Mouse (Mus musculus): ENCODE measurements around the gene Kank1.
A peak's percentile ranks its signal among the peaks of the same experiment; 100 is the strongest.

The Kank1 gene

DNA sequence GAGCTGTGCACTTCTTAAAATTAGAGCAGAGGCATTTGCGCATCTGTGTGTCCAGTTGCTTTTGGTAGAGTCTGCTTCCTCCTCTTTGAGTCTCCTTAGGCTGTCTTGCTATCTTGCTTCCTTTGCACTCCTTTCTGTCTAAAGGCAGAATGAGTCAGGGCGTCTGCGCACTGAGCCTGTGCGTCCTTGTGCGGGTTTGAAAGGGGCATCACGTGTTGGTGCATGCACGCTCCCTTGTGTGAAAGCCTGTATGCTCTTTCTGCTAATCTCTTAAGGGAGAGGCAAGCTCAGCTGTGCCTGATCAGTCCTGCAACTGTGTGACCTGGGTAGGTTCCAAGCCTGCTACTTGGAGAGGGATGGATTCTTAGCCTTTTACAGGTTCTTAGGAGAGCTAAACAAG is 136.0 kb downstream of the Kank1 start:
- DNase-seq: no peak

DNA sequence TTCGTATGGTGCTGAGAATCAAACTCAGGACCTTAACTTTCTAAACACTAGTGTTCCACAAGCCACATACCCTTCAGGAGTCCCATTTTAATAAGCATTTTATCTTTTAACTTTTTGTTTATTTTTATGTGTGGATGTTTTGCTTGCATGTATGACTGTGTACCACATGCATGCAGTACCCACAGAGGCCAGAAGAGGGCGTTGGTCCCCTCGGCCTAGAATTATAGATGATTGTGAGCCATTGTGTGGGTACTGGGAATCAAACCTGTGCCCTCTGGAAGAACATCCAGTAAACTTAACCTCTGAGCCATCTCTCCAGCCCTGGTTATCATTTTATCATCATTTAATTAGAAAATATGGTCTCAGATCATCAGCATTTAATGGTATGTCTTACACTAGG is 136.8 kb downstream of the Kank1 start:
- DNase-seq: no peak

DNA sequence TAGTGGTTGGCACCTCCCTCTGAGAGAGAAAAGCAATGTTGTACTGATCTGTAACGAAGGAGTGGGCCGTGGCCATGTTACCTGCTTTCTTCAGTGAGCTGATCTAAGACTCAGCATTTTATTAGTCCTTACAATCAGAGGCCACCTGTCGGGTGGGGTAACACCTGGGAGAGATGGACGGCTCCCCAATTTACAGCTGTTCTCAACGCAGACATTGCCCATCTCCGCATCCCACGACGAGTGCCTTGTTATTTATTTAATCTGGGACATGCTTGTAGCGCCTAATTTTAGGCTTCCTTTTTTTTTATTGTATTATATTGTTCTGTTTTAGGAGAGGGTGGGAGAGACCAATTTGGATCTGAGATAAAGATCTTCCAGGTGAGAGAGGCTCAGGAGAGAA is 137.4 kb downstream of the Kank1 start:
- no peak for DNase-seq

DNA sequence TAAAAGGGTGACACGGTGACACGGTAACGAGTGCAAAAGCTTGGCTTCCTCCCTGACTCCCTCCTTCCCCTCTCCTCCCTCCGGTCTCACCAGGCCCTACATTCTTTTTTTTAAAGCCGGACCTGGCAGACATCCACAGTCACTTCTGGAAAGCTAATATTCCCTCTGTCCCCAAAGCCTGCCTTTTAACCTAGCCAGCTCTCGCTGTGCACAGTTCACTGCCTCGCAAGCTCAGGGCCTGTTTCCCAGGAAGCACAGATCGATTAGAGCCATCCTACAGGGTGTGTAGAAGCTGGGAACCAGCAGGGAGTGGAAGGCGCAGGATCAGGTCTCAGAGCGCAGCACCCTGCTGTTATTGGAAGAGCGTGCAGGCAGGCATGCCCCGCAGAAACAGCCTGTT is 138.2 kb downstream of the Kank1 start:
- DNase-seq: peak; percentile 76 to 78

DNA sequence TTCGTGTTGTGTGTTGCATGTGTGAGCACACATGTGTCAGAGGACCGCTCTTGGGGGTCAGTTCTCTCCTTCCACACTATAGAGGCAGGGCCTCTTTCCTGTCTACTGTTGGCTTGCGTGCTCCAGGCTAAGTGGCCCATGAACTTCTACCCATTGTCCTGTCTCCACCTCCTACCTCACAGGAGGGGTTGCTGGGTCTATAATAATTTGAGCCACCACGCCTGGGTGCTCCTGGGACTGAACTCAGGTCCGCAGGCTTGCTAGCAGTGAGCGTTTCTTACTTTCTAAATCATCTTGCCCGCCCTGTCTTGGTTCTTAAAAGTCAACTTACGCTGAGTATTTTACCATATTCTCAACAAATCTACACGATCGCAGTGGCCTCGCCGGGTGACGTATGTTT is 140.1 kb downstream of the Kank1 start:
- peak in 1 of 2 experiments; percentile 41 for DNase-seq

DNA sequence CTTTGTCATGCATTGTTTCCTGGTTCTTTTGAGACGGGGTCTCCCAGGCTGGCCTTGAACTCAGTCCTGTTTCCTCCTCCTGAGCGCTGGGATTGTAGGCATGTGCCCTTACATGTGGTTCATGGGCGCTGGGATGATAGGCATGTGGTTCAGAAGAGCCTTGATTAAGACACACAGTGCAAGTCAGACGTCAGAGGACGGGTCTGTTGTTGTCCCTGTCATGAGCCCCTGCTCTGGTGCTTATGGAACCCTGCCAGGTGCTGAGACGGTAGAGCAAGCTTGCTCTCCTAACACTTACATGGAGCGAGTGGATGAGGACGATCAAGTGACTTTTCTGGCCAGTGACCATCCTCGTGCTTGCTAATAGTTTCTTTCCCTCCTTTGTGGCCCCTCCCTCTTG is 143.9 kb downstream of the Kank1 start:
- no peak for DNase-seq

DNA sequence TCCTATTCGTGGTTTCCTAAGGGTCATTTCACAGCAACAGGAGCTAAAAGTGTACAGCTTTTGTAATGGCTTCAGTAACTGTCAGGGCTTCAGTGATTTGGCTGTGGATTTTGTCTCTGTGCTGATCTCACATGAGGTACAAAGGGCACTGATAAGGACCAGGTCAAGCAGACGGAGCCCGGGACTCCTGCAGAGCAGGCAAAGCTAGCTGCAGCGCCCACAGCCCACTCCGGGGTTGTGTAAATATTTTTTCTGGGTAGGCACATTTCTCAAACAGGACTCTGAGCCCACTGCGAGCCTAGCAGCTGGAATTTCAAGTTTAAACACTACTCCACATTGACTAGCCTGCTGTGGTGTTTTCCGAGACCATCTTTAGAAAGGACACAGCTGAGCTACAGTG is 145.2 kb downstream of the Kank1 start:
- DNase-seq: no peak

DNA sequence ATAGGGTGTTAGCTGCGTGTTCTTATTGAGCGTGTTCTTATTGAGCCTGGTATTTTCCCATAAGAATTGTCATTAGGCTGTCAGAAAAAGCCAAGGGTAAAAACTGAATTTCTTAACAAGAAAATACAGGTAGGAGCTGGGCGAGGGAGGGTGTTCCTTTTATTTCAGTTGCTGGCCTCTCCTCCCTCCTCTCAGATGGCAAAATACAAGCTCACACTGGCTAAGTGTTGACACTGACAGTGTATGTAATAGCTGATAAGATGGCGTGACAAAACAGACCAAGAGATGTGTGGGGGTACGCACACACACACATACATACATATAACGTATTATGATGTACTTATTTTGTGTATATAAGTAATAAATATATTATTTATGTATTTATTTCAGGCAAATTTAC is 145.7 kb downstream of the Kank1 start:
- no peak for DNase-seq

DNA sequence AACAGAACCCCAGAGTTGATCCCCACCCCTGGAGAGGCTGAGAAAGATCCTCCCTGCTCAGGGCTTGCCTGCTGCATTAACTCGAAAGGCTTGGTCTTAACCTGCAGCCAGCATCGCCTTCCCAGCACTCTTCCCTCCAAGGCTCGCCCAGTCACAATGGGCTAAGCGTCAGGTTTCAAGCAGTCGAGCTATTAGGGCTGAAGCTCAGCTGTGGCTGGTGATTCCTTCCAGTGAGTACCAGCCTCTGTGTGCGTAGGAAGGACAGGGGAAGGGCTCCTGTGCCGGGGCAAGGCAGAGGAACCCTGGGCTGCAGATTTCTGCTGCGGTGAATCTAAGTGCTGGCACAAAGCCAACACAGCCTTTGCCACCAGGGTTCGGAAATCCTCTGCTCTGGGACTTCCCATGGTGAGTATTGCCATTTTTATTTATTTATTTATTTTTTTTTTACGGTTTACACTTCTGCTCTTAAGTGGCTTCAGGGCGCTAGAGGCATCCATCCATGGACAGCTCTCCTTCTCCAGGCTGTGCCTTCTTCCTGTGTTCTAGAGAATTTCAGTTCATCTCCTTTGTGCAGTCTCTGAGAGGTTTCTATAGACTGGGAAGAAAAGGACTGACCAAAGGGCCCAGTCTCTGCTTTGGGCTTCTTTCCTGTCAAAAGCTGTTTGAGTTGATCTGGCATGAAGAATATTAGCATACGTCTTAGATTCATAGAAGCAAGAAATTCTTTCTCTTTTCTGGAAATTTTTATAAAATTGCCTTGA is 146.8 kb downstream of the Kank1 start:
- peak in 1 of 2 experiments; percentile 45 for DNase-seq

DNA sequence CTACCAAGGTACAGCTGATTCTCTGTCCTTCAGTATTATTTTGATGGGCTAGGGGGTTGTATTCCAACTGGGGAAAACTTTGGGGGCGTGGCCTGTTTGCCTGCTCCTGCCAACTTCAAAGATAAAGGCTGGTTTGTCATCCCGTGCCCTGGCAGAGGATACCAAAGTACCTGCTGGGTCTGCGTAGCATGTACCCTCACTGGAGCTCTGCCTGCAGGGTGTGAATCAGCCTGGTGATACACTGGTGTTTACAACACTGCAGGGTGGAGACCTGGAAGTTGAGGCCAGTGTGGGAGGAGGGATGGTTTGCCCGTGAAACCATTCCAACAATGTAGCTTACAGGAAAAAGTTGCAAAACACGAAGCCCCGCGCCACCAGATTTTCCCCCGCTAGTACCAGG is 149.2 kb downstream of the Kank1 start:
- DNase-seq: no peak

DNA sequence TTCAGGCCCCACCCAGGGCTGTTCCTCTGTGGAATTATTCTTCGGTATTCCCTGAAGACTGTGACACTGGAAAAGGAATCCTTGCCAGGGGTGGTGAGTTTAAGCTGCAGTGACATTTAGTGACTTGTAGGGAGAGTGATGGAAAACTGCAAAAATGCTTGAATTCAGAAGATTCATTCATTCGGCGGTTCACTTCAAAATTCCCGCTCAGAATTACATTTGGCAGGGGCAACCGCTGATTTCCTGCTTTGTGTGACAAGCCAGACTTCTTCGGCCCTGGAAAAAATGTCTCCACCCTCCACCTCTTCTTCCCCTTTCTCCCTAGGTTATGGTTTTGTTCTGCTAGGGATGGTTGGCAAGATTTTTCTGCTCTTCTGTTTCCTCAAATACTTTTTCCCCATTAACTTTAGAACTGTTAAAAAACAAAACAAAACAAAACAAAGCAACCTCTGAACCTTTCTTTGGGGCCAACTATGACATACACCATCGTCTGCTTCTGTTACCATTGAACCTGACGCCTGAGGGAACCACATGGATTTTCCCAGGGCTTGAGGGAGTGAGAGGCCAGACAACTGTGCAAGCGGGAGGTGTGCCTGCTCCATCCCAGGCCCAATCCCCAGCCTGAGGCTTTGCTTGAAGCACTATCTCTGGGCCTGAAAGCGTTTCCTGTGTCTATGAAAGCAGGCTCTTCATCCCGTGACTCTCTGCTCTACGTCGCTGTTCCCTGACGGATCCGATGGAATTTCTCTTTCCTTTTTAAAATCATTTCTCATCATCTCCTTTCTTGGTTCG is 150.1 kb downstream of the Kank1 start:
- no peak for DNase-seq

DNA sequence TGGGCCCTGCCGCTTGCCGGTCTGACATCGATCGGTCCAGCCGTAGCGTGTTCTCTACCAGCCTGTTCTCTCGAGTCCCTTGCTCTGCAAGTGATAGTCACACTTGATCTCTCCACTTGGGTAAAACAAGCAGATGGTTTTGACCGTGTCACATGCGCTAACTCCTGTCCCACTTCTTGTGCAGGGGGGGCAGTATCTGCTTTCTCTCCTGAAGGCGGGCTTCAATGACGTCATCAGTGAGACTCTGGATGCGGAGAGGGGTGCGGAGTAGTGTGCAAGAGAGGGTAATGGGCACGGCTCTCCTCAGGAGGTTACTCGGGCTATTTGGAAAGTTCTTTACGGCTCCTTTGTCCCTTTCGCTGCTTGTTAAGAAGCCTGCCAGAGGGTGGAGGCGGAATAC is 151.1 kb downstream of the Kank1 start:
- DNase-seq: no peak

DNA sequence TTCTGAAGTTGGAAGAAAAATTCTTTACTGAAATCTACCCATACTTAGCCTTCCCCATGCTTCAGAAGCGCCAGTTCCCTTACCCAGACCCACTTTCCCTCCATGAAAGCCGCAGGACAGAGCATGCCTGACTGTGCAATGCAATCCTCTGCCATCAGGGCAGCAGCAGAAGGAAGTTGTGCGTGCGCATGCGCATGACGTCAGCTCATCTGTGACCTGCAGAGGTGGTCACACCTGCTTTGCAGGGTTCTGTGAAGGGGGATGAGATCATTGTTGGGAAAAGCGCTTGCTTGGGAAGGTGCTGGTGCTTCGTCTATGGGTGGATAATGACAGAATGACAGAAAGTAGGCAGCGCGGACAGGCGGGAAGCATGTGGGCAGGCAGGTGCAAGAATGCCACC is 155.4 kb downstream of the Kank1 start:
- no peak for DNase-seq

DNA sequence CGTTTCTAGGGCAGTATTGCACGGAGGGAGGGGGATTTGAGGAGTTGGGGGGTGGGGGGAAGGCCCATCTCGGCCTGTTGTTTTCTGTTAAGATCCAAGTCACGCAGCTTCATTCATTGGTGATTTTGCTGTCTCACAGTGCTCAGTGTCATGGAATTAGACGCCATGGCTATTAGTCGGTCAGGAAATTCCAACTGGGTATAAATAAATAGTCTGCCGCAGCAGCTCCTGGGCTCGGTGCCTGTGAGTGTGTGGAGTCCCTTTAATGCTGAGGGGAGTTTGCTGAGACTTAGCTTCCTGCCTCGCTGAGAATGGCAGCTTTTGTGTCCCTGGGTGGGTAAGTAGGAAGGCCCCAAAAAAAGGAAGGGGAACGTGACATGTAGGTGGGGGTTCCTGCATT is 158.3 kb downstream of the Kank1 start:
- DNase-seq: peak; percentile 54 to 71

DNA sequence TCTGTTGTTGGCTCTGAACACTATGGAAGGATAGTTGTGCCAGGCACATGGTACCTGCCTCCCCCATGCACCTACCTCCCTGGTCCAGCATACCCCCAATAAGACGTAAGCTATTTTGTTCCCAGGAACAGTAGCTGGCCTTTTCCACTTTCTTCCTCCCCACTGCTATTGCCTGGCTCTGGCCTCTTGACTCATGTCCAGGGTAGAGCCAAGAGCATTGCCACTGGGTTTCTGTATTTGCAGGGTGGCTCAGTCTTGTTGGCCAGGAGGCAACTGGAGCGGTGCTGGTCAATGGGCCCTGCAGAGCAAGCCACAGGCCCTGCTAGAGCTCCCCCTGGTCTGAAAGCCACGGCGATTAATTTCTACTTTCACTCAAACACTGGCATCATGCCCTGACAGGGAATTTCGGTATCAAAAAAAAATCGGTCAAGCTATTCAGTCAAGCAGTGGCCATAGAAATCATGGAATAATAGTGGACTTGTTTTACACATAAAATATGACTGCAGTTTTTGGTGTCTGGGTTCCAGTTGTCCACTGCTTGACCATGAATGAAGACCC is 160.0 kb downstream of the Kank1 start:
- DNase-seq: no peak

DNA sequence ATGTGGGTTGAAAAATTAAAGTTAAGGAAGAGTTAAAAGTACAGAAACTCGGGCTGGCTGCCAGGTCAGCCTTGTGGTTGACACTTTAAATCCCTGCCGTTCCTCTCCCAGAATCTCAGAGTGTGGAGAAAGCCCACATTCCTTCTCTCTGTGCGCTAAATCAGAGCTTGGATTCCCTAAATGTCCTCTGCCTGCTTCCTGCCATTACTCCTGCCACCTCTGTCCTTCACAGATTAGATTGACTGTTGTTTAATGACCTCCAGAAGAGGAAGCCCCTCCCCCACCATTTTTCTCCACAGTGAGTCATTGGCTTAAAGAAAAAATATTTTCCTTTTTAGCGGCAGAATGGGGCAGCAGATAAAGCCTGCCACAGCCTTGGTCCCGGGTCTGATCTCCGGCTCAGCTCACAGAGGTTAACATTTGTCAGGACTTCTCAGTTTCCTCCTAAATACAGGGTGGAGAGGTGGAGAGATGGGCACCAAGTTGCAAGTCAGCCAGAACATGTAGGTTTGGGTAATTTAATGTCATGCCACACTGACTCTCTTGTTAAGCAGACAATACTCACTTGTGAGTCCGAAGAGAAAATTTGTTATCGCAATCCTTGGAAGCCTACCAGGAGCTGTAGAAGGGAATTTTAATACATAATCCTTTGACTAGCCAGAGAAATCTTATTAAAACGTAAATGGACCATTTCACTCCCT is 162.9 kb downstream of the Kank1 start:
- peak; percentile 70 to 85 for DNase-seq

DNA sequence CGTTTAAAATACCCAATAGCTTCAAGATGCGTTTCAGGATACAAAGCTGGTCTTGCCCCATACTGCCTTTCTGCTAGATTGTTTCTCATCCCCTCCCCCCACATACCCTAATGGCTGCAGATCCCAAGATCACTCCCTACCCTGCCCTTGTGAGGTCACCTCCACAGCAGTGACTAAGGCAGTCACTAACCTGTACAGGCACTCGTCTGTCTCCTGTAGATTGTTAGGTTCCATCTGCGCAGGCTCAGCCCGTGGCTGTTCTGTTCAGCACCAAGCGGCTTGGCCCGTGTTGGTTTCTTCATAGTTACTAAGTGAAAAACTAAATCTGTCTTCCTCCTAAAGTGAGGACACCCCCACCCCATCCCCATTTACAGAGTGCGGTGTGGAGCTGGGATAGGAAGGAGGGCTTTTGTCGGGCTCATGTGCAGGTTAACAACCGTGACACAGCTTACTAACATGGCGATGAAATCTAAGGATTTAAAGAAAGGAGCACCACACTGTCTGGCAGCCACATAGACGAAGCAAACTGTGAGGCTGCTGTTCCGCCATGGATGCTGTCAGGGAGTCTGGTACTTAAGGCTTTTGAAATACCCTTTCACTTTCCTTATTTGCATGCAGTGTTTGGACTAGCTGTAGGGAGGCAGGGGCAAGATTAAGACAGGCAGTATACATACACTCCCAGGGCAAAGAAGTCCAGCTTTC is 163.6 kb downstream of the Kank1 start:
- peak; percentile 57 to 59 for DNase-seq

DNA sequence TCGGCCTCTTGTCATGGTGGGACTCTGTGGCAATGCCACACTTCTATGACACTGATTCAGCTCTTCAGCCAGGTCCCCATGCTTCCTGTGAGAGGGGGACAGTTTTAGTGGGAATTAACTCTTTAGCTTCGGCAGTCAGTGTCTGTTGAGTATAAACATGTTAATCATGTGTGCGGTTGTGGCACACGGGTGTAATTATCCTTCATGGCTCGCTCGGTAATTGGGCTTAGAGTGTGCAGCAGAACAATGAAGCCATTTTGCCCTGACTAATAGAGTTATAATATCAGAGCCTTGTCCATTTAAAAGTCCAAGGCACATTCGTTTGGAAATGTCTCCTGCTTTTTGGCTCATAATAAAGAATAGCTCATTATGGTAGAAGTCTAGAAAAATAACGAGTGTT is 164.7 kb downstream of the Kank1 start:
- DNase-seq: no peak

DNA sequence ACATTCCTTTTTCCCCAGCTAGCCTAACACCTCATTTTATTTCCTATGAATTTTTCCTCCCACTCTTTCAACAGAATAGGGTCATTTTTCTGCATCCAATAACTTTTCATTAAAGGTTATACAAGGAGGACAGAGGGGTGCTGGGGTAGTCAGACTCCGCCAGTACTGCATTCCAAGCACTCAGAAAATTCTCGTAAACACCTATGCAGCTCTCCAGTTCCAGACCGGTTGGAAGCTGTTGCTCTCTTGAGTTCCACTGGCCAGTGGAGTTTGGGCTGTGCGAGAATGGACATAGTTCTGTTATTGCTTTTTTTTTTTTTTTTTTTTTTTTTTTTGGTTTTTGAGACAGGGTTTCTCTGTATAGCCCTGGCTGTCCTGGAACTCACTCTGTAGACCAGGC is 167.4 kb downstream of the Kank1 start:
- DNase-seq: peak; percentile 35 to 67

DNA sequence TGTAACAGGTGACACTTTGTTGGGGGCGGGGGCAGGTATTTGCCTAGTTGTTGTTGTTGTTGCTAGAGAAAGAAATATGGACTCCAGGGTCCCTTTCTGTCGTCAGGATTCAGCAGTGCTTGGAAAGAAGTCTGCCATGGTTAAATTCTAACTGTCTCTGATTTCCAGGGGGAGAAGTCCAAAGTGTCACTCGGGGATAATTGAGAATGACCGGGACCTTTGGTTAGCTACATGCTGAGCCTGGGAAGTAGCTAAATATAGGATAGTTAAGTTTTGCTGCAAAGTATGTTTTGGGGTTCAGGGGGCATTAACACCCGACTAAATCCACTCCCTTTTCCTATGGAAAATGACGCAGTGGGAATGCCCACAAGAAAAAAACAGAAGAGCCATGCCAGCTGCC is 169.2 kb downstream of the Kank1 start:
- peak; percentile 54 to 77 for DNase-seq

DNA sequence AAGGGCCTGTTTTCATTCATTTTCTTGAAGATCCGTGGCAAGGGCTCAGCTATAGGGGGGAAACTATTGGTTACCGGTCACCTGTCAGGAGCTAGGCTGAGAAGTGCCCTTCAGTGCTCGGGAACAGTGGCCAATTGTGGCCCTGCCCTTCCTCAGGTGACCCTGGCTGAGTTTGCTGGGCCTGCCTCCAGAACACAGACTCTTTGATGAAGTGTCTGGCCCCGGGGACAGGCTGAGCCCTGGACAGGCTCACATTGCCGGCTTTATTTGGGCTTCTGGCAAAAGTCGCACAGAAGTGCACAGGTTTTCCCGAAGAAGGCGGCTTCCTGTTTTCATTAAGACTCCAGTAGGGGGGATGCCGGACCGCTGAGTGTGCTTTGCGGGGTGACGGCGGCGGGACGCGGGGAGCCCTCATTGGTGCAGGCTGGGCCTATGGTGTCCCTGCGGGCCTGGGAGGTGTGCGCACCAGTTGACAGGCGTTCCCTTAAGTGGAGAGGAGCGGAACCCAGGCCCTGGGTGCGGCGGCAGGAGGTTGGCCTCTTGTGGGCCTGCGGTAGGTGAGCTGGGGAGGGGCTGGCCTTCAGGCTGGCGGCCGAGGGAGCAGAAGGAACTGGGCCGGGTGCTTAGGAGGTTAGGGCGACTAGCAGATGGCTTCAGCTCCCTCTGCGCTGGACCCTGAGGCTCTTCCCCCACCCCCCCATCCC is 169.9 kb downstream of the Kank1 start:
- DNase-seq: peak; percentile 84 to 86
